Mouse (Mus musculus): ENCODE data around the gene Sdcbp2. TPM values are rescaled to one million over a fixed set of nuclear protein-coding genes. Genes with fewer than 3 reads are reported as not detected.

Sdcbp2 gene
- total and polyA plus RNA-seq, 3 experiments, result 0.25 TPM; not detected in 2

DNA sequence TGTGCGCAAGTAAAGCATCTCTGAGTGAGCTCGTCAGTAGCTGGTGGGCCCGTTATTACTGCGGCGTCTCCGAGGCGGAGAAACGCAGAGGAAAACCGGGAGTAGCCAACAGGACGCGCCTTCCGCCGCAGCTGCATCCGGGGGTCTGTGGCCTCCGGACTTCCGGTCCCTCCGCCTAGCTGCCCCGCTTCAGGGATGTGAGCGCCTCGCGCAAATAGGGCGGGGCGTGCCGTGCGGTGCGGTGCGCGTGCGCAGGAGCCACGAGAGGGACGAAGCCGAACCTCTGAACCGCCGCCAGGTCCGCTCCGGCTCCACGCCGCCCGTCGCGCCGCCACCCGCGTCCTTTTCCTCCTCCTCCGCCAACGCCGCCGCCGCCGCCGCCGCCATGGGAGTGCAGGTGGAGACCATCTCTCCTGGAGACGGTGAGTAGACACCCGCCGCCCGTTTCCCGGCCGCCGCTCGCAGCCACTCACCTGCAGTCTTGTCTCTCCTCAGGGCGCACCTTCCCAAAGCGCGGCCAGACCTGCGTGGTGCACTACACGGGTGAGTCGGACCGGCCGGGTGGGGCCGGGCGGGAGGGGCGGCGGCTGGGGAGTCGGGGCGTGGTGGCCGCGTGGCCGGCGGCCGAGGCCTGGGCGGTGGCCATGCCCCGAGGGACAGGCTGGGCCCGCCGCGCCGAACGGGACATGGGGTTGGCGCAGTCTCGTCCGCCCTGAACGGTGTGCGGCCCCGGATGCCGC lies 29.9 kb upstream of the Sdcbp2 start, which contains the start of gene Fkbp1a:
Gene Fkbp1a, plus strand, starts transcription at position 161 of the 740 bp plus-strand sequence.
- Histone ChIP-seq H3K79me2 (ENCODE audit: control insufficient read depth, insufficient read depth, low read length, poor library complexity) (peaks cover 23% of the 10 kb centered on the region), H3K9ac (ENCODE audit: control insufficient read depth, low read depth, low read length, poor library complexity, severe bottlenecking) (peak within 1 kb of the TSS; percentile 96), H3K36me3 (ENCODE audit: control insufficient read depth in 1 of 2, insufficient read depth in 2 of 2, low read length in 2 of 2) (peaks cover 0 to 39% of the 10 kb centered on the region in 2 experiments; a peak in 3 of 4 replicates), H3K27me3 (ENCODE audit: control insufficient read depth in 1 of 2, insufficient read depth in 2 of 2, low read length in 2 of 2) (no peaks in the 10 kb centered on the region), H3K27ac (ENCODE audit: control insufficient read depth, low read depth, low read length) (peak within 1 kb of the TSS; percentile 69), H3K9me3 (replicated peaks; ENCODE audit: insufficient read depth, low read length) (no peaks in the 10 kb centered on the region), H3K4me3 (ENCODE audit: control insufficient read depth in 1 of 2, insufficient read depth in 1 of 2, low read depth in 2 of 2, low read length in 2 of 2) (peak within 1 kb of the TSS; percentile 88 to 92), H3K4me1 (ENCODE audit: control insufficient read depth in 1 of 2, insufficient read depth in 2 of 2, low read length in 2 of 2) (peaks cover 16 to 41% of the 10 kb centered on the region in 2 experiments)
- peak; percentile 94 for DNase-seq (ENCODE audit: low read depth, low spot score)
- TF ChIP-seq USF2 (IDR thresholded peaks at IDR 0.05; ENCODE audit: borderline replicate concordance in 1 of 2, insufficient read depth in 1 of 2, low read depth in 1 of 2, low read length in 2 of 2) (no peak), UBTF (IDR thresholded peaks at IDR 0.05; ENCODE audit: borderline replicate concordance, insufficient read depth, low read depth, low read length) (no peak), HCFC1 (IDR thresholded peaks at IDR 0.05; ENCODE audit: low read depth, low read length) (peak; percentile 83), POLR2A (IDR thresholded peaks at IDR 0.05; ENCODE audit: control insufficient read depth in 1 of 2, insufficient read depth in 1 of 2, low read depth in 1 of 2, low read length in 2 of 2, poor library complexity in 1 of 2) (peak; percentile 80 to 85), POLR2AphosphoS5 (IDR thresholded peaks at IDR 0.05; ENCODE audit: borderline replicate concordance, low read depth, low read length) (no peak), MAZ (IDR thresholded peaks at IDR 0.05; ENCODE audit: low read depth, low read length) (peak; percentile 96), MAX (IDR thresholded peaks at IDR 0.05; ENCODE audit: low read length) (peak; percentile 63), CHD2 (IDR thresholded peaks at IDR 0.05; ENCODE audit: low read length) (no peak), GABPA (IDR thresholded peaks at IDR 0.05; ENCODE audit: low read depth, low read length) (no peak), USF1 (IDR thresholded peaks at IDR 0.05; ENCODE audit: low read depth, low read length) (0 out of 2 replicates have a peak, but pooled peaks have one; percentile 12), EP300 (IDR thresholded peaks at IDR 0.05; ENCODE audit: low read depth in 1 of 2, low read length in 2 of 2) (peak in 1 of 2 experiments; percentile 37; a peak in 1 of 4 replicates), RCOR1 (IDR thresholded peaks at IDR 0.05; ENCODE audit: low read depth, low read length) (peak; percentile 27; the same call in 1 of the 2 replicates), MYB (IDR thresholded peaks at IDR 0.05; ENCODE audit: low read depth, low read length) (no peak), RAD21 (IDR thresholded peaks at IDR 0.05; ENCODE audit: low read depth, low read length) (no peak), POLR2AphosphoS2 (IDR thresholded peaks at IDR 0.05; ENCODE audit: low read length) (peak; percentile 59; the same call in 1 of the 2 replicates), ZKSCAN1 (IDR thresholded peaks at IDR 0.05; ENCODE audit: low read depth, low read length) (no peak), JUND (IDR thresholded peaks at IDR 0.05; ENCODE audit: low read depth, low read length) (no peak), ELF1 (IDR thresholded peaks at IDR 0.05; ENCODE audit: low read depth, low read length) (peak; percentile 80), TBP (IDR thresholded peaks at IDR 0.05; ENCODE audit: low read depth, low read length) (peak; percentile 80), NELFE (IDR thresholded peaks at IDR 0.05; ENCODE audit: low read depth, low read length) (peak; percentile 82), TAL1 (IDR thresholded peaks at IDR 0.05; ENCODE audit: low read length) (no peak), ZNF384 (IDR thresholded peaks at IDR 0.05; ENCODE audit: low read depth, low read length) (no peak), TCF12 (IDR thresholded peaks at IDR 0.05; ENCODE audit: low read depth, low read length) (peak; percentile 75), ETS1 (IDR thresholded peaks at IDR 0.05; ENCODE audit: low read depth, low read length) (peak; percentile 75), MEF2A (IDR thresholded peaks at IDR 0.05; ENCODE audit: extremely low read depth, insufficient replicate concordance, low read depth, low read length, poor library complexity, severe bottlenecking) (no peak), BHLHE40 (IDR thresholded peaks at IDR 0.05; ENCODE audit: borderline replicate concordance, low read depth, low read length) (no peak), CHD1 (IDR thresholded peaks at IDR 0.05; ENCODE audit: low read depth, low read length) (no peak), E2F4 (IDR thresholded peaks at IDR 0.05; ENCODE audit: borderline replicate concordance, low read depth, low read length) (no peak), ZMIZ1 (IDR thresholded peaks at IDR 0.05; ENCODE audit: low read depth, low read length) (peak; percentile 72), KAT2A (conservative IDR thresholded peaks at IDR 0.05; ENCODE audit: low read depth, low read length) (no peak), CTCF (IDR thresholded peaks at IDR 0.05 in 2 of 3, conservative IDR thresholded peaks at IDR 0.05 in 1 of 3; ENCODE audit: control insufficient read depth in 1 of 3, insufficient read depth in 1 of 3, low read depth in 2 of 3, low read length in 3 of 3, poor library complexity in 1 of 3, severe bottlenecking in 1 of 3) (no peak), GATA1 (IDR thresholded peaks at IDR 0.05; ENCODE audit: low read depth, low read length) (no peak), NRF1 (IDR thresholded peaks at IDR 0.05; ENCODE audit: insufficient read depth, low read depth, low read length, poor library complexity, severe bottlenecking) (peak; percentile 91), MAFK (IDR thresholded peaks at IDR 0.05; ENCODE audit: borderline replicate concordance, low read depth, low read length) (no peak), SIN3A (IDR thresholded peaks at IDR 0.05; ENCODE audit: low read length) (peak; percentile 80), ZC3H11A (IDR thresholded peaks at IDR 0.05; ENCODE audit: low read depth, low read length) (no peak)

All from MEL (cell line).